Mouse (Mus musculus): ENCODE measurements around the gene Cope. TPM values are rescaled to one million over a fixed set of nuclear protein-coding genes. Genes with fewer than 3 reads are reported as not detected.

Cope gene
- polyA plus RNA-seq (2015; fragmentation: Nextera tagmentation; extraction: Ambion mirVana) = 347 and 366 TPM in 2 replicates

DNA sequence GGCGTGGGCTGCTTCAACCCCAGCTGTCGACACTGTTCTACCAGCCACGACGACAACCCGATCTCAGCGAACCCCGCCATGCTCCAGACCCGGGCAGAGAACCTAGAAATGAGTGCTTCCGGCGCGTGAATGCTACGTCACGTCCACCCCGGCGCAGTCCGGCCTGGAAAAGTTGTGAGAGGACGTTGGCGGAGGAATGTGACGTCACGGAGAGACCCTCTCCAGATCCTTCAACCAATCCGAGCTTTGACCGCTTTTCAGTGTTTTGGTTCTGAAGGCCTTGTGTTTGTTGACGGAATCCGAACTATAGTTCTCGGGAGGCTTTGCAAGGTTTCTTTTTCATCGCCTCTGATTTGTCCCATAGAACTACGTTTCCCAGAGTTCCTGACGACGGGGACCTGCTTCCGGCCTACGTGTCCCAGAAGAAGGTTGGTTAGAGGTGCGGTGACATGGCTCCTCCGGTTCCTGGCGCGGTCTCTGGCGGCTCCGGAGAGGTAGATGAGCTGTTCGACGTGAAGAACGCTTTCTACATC, at the start of gene Cope, which contains the start of gene Ddx49:
TSS of gene Cope (plus strand) at position 161 of the 533 bp plus-strand sequence.
TSS of gene Ddx49 (minus strand) at position 132 of the 533 bp plus-strand sequence.
- ATAC-seq (ENCODE audit: low FRiP score, low TSS enrichment) (peak; percentile 92), DNase-seq (ENCODE audit: low spot score) (peak; percentile 94)
- WGBS = under 1% methylated on average over 40 of the region's 40 CpGs
- Histone ChIP-seq H3K9ac (ENCODE audit: low read length) (peak within 1 kb of the TSS; percentile 70), H3K36me3 (ENCODE audit: control insufficient read depth, insufficient read depth, low read length) (peaks cover 7% of the 10 kb centered on the region), H3K4me1 (replicated peaks; ENCODE audit: control insufficient read depth, insufficient read depth) (peaks cover 6% of the 10 kb centered on the region; the same call in 1 of the 2 replicates), H3K27me3 (ENCODE audit: control insufficient read depth, insufficient read depth, low read length) (no peaks in the 10 kb centered on the region), H3K9me3 (ENCODE audit: control insufficient read depth, low read length) (no peaks in the 10 kb centered on the region), H3K4me2 (replicated peaks; ENCODE audit: low read depth) (peak within 1 kb of the TSS; percentile 80), H3K4me3 (ENCODE audit: low read depth, low read length) (peak within 1 kb of the TSS; percentile 52), H3K27ac (replicated peaks) (peak within 1 kb of the TSS; percentile 8)
- no peak for TF ChIP-seq EP300 (optimal IDR thresholded peaks at IDR 0.05)
- no peak for TF ChIP-seq CTCF (IDR thresholded peaks at IDR 0.05; ENCODE audit: low read depth)

DNA sequence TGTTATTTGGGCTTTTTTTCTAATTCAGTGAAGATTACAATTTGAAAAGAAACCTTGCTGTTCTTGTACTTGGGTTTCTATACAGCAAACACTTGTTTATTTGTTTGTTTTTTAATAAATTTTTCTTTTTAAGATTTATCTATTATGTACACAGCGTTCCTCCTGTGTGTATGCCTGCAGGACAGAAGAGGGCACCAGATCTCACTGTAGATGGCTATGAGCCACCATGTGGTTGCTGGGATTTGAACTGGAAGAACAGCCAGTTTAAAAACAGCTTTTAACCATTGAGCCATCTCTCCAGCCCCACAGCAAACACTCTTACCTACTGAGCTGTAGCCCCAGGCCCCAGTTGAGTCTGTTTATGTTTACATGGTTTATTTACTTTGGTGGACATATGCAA, 47.7 kb upstream of the Cope start:
- Histone ChIP-seq H3K9me3 (ENCODE audit: control insufficient read depth, low read length) (no peaks in the 10 kb centered on the region), H3K4me3 (ENCODE audit: low read depth, low read length) (no peak overlapping the region), H3K27me3 (ENCODE audit: control insufficient read depth, insufficient read depth, low read length) (no peaks in the 10 kb centered on the region), H3K9ac (ENCODE audit: low read length) (no peak overlapping the region), H3K4me2 (replicated peaks; ENCODE audit: low read depth) (no peak overlapping the region), H3K27ac (replicated peaks) (no peak overlapping the region), H3K4me1 (replicated peaks; ENCODE audit: control insufficient read depth, insufficient read depth) (no peaks in the 10 kb centered on the region), H3K36me3 (ENCODE audit: control insufficient read depth, insufficient read depth, low read length) (peaks cover 52% of the 10 kb centered on the region)
- DNase-seq (ENCODE audit: low spot score) = no peak
- TF ChIP-seq CTCF (IDR thresholded peaks at IDR 0.05; ENCODE audit: low read depth) (peak; percentile 50), EP300 (optimal IDR thresholded peaks at IDR 0.05) (no peak)
- WGBS = 75% methylated on average over 1 of the region's 1 CpGs
- no peak for ATAC-seq (ENCODE audit: low FRiP score, low TSS enrichment)

DNA sequence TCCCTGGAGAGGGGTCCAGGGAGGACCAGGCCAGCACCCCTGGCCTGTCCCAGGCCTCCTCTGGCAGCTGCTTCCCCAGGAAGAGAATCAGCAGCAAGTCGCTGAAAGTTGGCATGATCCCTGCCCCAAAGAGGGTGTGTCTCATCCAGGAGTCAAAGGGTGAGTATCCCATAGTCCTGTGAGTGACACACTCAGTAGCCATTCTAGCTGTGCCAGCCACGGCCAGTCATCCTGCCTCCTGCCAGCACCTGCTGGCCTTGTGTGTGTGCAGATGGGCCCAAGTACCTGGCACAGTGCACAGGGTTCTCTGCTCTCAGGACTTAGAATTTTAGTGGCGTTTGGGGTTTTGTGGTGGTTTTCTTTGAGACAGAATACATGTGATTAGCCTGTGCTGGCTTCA, 44.9 kb upstream of the Cope start:
- no peak overlapping the region for H3K4me3 ChIP-seq (ENCODE audit: low read depth, low read length)
- no peak for TF ChIP-seq EP300 (optimal IDR thresholded peaks at IDR 0.05)
- no peak for TF ChIP-seq CTCF (IDR thresholded peaks at IDR 0.05; ENCODE audit: low read depth)
- WGBS = 77% methylated on average over 3 of the region's 3 CpGs
- DNase-seq (ENCODE audit: low spot score) (no peak), ATAC-seq (ENCODE audit: low FRiP score, low TSS enrichment) (peak; percentile 28; the same call in 1 of the 2 replicates)
- no peaks in the 10 kb centered on the region for H3K9me3 ChIP-seq (ENCODE audit: control insufficient read depth, low read length)
- H3K27ac ChIP-seq (replicated peaks) = no peak overlapping the region
- no peak overlapping the region for H3K9ac ChIP-seq (ENCODE audit: low read length)
- no peaks in the 10 kb centered on the region for H3K4me1 ChIP-seq (replicated peaks; ENCODE audit: control insufficient read depth, insufficient read depth)
- no peaks in the 10 kb centered on the region for H3K27me3 ChIP-seq (ENCODE audit: control insufficient read depth, insufficient read depth, low read length)
- peaks cover 53% of the 10 kb centered on the region for H3K36me3 ChIP-seq (ENCODE audit: control insufficient read depth, insufficient read depth, low read length)
- no peak overlapping the region for H3K4me2 ChIP-seq (replicated peaks; ENCODE audit: low read depth)

DNA sequence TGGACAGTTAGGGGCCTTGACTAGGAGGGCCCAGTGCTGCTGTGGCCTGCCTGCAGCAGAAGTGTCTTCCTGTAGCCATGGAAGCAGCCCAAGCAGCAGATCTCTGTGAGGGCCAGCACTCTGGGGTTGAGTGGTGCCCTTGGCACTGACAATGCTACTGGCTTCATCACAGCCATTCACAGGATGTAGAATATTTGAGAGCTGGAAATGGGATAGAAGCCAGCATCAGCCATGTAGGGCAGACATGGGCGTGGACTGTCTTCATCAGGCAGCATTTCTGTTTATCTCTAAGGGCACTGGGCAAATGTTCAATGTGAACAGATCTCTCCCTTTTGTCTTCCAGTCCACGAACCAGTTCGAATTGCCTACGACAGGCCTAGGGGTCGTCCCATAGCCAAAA, 43.7 kb upstream of the Cope start:
- Histone ChIP-seq H3K4me3 (ENCODE audit: low read depth, low read length) (no peak overlapping the region), H3K27me3 (ENCODE audit: control insufficient read depth, insufficient read depth, low read length) (no peaks in the 10 kb centered on the region), H3K4me1 (replicated peaks; ENCODE audit: control insufficient read depth, insufficient read depth) (no peaks in the 10 kb centered on the region), H3K9ac (ENCODE audit: low read length) (no peak overlapping the region), H3K36me3 (ENCODE audit: control insufficient read depth, insufficient read depth, low read length) (peaks cover 47% of the 10 kb centered on the region), H3K4me2 (replicated peaks; ENCODE audit: low read depth) (no peak overlapping the region), H3K9me3 (ENCODE audit: control insufficient read depth, low read length) (no peaks in the 10 kb centered on the region), H3K27ac (replicated peaks) (no peak overlapping the region)
- TF ChIP-seq CTCF (IDR thresholded peaks at IDR 0.05; ENCODE audit: low read depth) = no peak
- TF ChIP-seq EP300 (optimal IDR thresholded peaks at IDR 0.05) = no peak
- ATAC-seq (ENCODE audit: low FRiP score, low TSS enrichment) (no peak), DNase-seq (ENCODE audit: low spot score) (no peak)
- WGBS = 69% methylated on average over 5 of the region's 5 CpGs

DNA sequence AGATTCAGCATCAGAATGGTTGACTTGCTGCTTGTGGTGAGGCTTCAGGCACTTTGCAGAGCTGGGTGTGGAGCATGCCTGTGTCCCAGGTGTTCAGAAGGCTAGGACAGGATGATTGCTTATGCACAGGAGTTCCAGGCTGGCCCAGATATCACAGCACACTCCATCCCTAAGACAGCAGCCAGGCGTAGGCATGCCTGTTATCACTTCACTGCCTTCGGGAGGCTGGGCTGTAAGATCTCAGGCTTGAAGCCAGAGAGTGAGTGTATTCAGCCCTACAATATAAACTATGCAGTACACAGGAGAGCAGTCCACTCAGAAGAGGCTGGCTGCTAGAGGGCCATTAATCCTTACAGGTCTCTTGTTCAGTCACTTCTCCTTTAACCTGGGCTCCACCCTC, 43.3 kb upstream of the Cope start:
- H3K9me3 ChIP-seq (ENCODE audit: control insufficient read depth, low read length) = no peaks in the 10 kb centered on the region
- 63% methylated on average over 2 of the region's 2 CpGs for WGBS
- no peaks in the 10 kb centered on the region for H3K4me1 ChIP-seq (replicated peaks; ENCODE audit: control insufficient read depth, insufficient read depth)
- peaks cover 45% of the 10 kb centered on the region for H3K36me3 ChIP-seq (ENCODE audit: control insufficient read depth, insufficient read depth, low read length)
- H3K27me3 ChIP-seq (ENCODE audit: control insufficient read depth, insufficient read depth, low read length) = no peaks in the 10 kb centered on the region
- no peak overlapping the region for H3K4me3 ChIP-seq (ENCODE audit: low read depth, low read length)
- no peak overlapping the region for H3K9ac ChIP-seq (ENCODE audit: low read length)
- no peak overlapping the region for H3K4me2 ChIP-seq (replicated peaks; ENCODE audit: low read depth)
- TF ChIP-seq CTCF (IDR thresholded peaks at IDR 0.05; ENCODE audit: low read depth) = no peak
- no peak for TF ChIP-seq EP300 (optimal IDR thresholded peaks at IDR 0.05)
- no peak overlapping the region for H3K27ac ChIP-seq (replicated peaks)
- DNase-seq (ENCODE audit: low spot score) (no peak), ATAC-seq (ENCODE audit: low FRiP score, low TSS enrichment) (no peak)

DNA sequence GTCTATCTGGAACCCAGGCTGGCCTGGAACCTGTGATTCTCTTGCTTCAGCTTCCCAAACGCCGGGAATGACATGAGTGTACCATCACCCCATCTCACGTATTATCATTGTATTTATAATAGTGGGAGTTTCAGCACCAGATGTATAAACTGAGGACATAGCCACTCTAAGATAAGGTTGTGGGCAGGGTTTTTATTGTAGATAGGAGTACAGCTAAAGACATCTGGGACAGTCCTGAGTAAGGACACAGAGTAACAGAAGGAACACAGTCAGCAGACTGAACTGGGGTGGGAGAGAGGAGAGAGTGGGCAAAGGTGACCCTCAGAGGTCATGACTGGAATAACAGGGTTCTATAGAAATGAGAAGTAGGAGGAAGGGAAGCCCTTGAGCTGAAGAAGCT, 34.6 kb upstream of the Cope start:
- Histone ChIP-seq H3K9ac (ENCODE audit: low read length) (no peak overlapping the region), H3K4me3 (ENCODE audit: low read depth, low read length) (no peak overlapping the region), H3K9me3 (ENCODE audit: control insufficient read depth, low read length) (no peaks in the 10 kb centered on the region), H3K27ac (replicated peaks) (no peak overlapping the region), H3K4me2 (replicated peaks; ENCODE audit: low read depth) (no peak overlapping the region), H3K27me3 (ENCODE audit: control insufficient read depth, insufficient read depth, low read length) (no peaks in the 10 kb centered on the region), H3K4me1 (replicated peaks; ENCODE audit: control insufficient read depth, insufficient read depth) (no peaks in the 10 kb centered on the region), H3K36me3 (ENCODE audit: control insufficient read depth, insufficient read depth, low read length) (peaks cover 6% of the 10 kb centered on the region; the same call in 1 of the 2 replicates)
- no peak for DNase-seq (ENCODE audit: low spot score)
- WGBS = 84% methylated on average over 3 of the region's 3 CpGs
- TF ChIP-seq CTCF (IDR thresholded peaks at IDR 0.05; ENCODE audit: low read depth) = no peak
- TF ChIP-seq EP300 (optimal IDR thresholded peaks at IDR 0.05) = no peak
- no peak for ATAC-seq (ENCODE audit: low FRiP score, low TSS enrichment)
